Mouse (Mus musculus) adipocyte (in vitro differentiated cells): ENCODE results near the gene Ptpn6.

Experiments used
- DNase-seq: peaks from one replicate; pipeline ENCODE4 v3.0.0-alpha.2; 2016; ENCODE audit warnings: low spot score

The Ptpn6 gene

DNA sequence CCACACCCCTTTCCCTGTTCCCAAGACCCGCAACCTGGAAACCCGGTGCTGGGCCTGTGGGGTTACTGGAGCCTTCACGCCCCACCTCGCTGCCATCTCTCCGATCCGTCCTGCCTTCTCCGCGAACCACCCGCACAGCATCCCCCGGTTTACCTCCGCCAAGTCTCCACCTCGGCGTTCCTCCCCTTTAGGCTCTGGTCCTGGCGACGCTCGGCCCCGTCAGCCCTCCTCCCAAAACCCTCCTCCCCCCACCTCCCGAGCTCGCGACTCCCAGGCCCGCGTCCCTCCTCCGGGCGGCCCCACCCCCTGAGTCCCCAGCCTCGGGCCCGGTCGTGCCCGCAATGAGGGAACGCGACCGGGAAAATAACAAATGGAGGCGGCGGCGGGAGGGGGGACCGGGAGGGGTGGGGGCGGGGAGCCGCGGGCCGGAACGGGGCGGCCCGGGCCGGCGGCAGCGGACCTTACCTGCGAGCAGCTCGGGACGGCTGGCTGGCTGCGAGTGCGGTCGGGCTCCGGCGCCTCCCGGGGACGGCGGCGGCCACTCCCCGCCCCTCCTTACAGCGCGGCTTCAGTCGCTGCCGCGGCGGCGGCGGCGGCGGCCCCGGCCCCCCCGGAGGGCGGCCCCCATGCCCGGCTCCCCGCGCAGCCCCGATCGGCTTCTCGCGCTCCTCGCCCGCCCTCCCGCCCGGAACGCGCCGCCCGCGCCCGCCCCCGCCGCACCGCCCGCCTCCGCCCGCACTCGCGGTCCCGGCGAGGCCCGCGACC lies 17.5 kb upstream of the Ptpn6 start, which contains the start of the genes Gm45234 and Atn1:
TSS of gene Gm45234 (minus strand) at position 191 of the 765 bp plus-strand sequence.
TSS of gene Atn1 (minus strand) at position 694 of the 765 bp plus-strand sequence.
- peak; percentile 76 for DNase-seq

GRCm38 (mm10) chr6:124755306-124755705 lies 16.8 kb upstream of the Ptpn6 start:
- DNase-seq, result peak; percentile 64

- no peak for DNase-seq
Observed at GRCm38 (mm10) chr6:124753861-124754260, 15.3 kb upstream of the Ptpn6 start.

DNA sequence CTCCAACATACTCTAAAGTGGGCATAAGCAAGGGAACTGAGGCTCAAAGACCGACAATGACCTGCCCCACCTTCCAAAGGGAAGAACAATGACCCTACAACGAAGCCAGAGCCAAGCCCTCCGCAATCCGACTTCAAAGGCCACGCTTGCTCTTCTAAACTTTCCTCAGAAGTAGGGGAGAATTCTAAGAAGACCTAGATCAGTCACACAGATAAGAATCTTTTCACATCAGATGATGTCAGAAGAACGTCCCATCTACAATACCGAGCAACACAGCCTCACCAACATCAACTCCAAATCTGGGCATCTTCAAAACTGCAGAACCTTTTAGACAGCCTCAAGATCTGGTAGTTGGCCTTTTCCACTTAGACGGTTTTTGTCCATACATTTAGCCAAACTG lies 11.9 kb upstream of the Ptpn6 start:
- DNase-seq, result no peak

- no peak for DNase-seq
Observed at GRCm38 (mm10) chr6:124746654-124747632, 8.4 kb upstream of the Ptpn6 start.

DNA sequence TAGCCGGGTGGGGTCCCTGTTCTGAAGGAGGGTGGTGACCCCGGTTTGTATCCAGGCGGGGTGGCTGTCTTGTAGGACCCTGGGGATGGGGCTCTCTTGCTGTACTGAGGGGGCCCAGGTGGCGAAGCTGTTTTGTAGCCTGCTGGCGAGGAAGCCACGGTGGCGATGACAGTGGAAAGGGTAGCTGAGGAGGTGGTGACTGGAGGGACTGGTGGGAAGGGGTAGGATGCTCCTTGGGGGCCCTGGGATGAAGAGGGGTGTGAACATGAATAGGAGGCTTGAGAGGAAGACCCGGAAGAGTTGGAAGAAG lies 7.7 kb upstream of the Ptpn6 start:
- no peak for DNase-seq

- no peak for DNase-seq
Observed at GRCm38 (mm10) chr6:124745490-124746295, 7.2 kb upstream of the Ptpn6 start.

GRCm38 (mm10) chr6:124744755-124745321 lies 6.3 kb upstream of the Ptpn6 start:
- no peak for DNase-seq

DNA sequence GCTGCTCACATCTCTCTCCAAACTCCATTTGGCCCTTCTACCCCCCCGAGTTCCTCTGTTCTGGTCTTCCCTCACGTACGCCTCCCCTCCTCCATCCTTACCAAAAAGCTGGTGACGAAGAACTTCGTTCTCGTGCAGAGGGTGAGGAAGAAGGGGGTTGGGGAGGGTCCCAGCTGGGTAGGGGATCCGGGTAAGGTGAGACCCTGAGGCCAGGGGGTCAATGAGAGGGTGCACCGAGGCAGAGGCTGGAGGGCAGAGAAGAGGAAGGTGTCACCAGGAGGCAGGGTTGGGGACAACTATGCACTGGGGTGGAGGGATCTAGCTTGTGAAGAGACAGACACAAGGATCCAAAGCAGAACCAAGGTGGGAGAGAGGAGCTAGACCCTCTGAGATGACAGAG lies 5.1 kb upstream of the Ptpn6 start:
- no peak for DNase-seq

- DNase-seq, result no peak
Observed at GRCm38 (mm10) chr6:124742839-124743514, 4.5 kb upstream of the Ptpn6 start.

- no peak for DNase-seq
Observed at GRCm38 (mm10) chr6:124741842-124742241, 3.3 kb upstream of the Ptpn6 start.

DNA sequence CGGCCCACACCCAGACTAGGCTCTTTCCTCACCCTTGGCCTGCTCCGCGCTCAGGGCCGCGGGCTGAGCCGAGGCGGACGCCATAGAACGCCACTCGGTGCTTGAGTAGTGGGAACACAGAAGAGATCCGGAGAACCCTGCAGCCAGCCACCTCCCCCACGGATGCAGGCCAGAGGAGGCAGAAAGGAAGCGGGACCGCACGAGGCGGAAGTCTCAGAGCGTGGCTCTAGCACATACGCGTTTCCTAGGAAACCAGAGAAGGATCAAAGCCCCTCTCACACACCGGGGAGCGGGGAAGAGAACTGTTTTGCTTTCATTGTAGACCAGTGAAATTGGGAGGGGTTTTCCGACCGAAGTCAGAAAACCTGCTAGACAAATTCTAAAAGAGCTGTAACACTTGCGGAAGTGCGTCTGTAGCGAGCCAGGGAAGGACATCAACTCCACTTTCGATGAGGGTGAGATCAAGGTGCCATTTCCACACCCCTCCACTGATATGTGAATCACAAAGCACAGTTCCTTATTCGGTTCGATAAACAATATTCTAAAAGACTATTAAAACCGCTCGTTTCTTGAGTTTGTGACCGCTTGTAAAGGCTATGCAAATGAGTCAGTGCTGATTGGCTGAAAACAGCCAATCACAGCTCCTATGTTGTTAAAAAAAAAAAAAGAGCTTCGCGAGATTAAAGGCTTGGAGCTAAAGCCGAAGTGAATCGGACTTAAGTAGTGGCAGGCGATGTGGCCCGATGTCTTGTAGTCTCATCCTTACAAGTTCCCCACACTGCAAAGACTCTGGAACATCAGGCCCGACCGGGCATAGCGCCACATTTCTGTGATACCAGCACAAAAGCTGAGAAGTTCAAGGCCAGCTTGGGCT lies 2.6 kb upstream of the Ptpn6 start, which contains the start of gene Grcc10:
TSS of gene Grcc10 (minus strand) at position 487 of the 874 bp plus-strand sequence.
- peak; percentile 92 for DNase-seq

GRCm38 (mm10) chr6:124740211-124740887 lies 1.8 kb upstream of the Ptpn6 start:
- peak; percentile 88 for DNase-seq

DNA sequence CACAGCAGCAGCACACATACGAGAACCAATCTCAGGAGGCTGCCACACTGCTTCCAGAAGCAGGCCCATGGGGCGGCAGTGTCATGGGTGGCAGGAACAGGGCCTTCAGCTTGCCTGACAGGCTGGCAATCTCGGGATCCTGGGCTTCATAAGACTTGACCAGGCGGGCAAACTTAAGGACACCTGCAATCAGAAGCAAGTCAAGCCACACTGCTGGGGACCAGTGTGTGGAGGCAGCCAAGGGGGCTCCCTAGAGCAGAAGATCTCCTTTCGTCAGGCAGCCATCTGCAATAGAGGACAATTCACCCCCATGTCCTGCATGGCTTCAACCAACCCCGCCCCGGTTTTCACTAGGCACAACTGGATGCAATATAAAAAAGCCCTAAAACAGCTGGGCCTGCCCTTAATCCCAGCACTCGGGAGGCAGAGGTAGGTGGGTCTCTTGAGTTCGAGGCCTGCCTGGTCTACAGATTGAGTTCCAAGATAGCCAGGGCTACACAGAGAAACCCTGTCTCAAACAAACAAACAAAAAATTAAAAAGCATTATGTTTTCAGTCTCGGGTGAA lies 800 bp upstream of the Ptpn6 start:
- DNase-seq, result no peak

- DNase-seq, result no peak
Observed at GRCm38 (mm10) chr6:124737040-124737439, 1.5 kb downstream of the Ptpn6 start.

DNA sequence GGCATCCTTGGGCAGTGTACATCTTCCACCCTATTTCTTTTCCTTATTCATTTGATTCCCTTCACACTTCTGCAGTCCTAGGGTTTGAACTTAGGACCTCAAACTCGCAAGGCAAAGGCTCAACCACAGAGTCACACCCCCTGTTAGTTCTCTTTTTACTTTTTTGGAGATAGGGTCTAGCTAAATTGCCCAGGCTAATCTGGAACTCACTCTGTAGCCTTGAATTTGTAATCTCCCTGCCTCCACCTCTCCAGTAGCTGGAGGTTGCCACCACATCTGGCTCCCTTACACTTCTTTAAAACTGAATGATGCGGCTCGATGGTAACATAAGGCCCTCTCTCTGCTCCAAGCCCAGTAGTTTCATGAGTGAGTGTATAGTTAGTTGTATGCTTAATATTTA lies 4.1 kb downstream of the Ptpn6 start:
- no peak for DNase-seq

DNA sequence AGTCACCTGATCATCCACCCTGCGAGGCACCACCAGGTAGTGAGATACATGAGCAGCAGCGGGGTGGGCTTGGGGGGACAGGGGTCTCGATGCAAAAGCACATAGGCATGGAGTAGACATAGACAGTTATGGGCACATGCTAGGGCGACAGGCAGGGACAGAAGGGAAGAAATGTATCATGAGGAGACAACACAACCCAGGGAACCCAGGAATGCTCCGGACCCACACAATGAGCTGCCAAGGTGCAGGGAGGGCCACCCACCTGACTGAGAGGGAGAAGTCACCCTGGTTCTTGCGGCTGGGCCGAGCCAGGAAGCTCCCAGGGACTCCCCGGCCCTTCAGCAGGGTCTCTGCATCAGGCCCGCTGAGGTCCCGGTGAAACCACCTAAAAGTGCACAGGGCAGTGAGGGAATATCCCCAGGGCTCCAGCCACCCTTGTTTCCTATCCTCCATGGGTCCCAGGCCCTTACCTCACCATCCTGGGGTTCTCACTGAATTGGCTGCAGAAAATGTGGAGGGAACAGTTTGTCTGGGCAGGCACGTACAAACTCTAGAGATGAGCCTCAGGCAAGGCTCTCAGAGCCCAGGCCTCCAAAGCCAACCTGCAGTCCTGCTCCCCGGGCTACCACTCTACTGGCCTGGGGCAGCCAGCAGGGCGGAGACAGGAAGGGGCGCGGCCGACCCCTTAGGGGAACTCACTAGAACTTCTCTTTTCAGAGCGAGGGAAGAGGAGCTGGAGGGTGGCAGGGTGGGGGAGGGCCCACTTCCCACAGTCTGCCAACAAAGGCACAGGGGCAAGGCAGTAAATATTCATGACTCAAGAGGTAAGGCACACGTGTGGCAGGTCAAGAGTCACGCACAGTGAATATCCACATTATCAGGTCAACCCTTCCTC lies 5.8 kb downstream of the Ptpn6 start:
- no peak for DNase-seq

GRCm38 (mm10) chr6:124731038-124731437 lies 7.5 kb downstream of the Ptpn6 start:
- DNase-seq, result no peak
